Mouse (Mus musculus) frontal cortex, postnatal 36 days (tissue): ENCODE results near the gene Fabp6.

ENCODE experiments used
- DNase-seq, 2 experiments: peaks; one replicate each; pipeline ENCODE4 v3.0.0; 2022; ENCODE audit warnings: low spot score in 2 of 2

Gene Fabp6

GRCm38 (mm10) chr11:43589530-43590072 is 11.7 kb downstream of the Fabp6 start:
- DNase-seq: no peak

- DNase-seq: peak; percentile 55 to 60
These were observed 14.8 kb downstream of the Fabp6 start, which contains the start of gene 4933415A04Rik for GRCm38 (mm10) chr11:43586324-43587090. Gene 4933415A04Rik (plus strand): TSS chr11:43587040.

GRCm38 (mm10) chr11:43585211-43586005 is 15.9 kb downstream of the Fabp6 start:
- DNase-seq: no peak

GRCm38 (mm10) chr11:43577713-43578478 is 23.4 kb downstream of the Fabp6 start:
- DNase-seq: no peak

- no peak for DNase-seq
These were observed 25.8 kb downstream of the Fabp6 start for GRCm38 (mm10) chr11:43575376-43576151.

- DNase-seq: no peak
These were observed 26.3 kb downstream of the Fabp6 start for GRCm38 (mm10) chr11:43575061-43575375.

GRCm38 (mm10) chr11:43569595-43569994 is 31.7 kb downstream of the Fabp6 start:
- peak in 1 of 2 experiments; percentile 22 for DNase-seq

- no peak for DNase-seq
These were observed 32.2 kb downstream of the Fabp6 start for GRCm38 (mm10) chr11:43569188-43569587.

- no peak for DNase-seq
These were observed 33.1 kb downstream of the Fabp6 start for GRCm38 (mm10) chr11:43568263-43568662.

- no peak for DNase-seq
These were observed 34.6 kb downstream of the Fabp6 start for GRCm38 (mm10) chr11:43566696-43567095.

- DNase-seq: no peak
These were observed 35.5 kb downstream of the Fabp6 start for GRCm38 (mm10) chr11:43565852-43566251.

- no peak for DNase-seq
These were observed 35.9 kb downstream of the Fabp6 start for GRCm38 (mm10) chr11:43565414-43565813.

GRCm38 (mm10) chr11:43563654-43564244 is 37.6 kb downstream of the Fabp6 start:
- DNase-seq: no peak

GRCm38 (mm10) chr11:43559515-43560292 is 41.6 kb downstream of the Fabp6 start:
- DNase-seq: peak; percentile 45 to 66

GRCm38 (mm10) chr11:43556538-43556937 is 44.8 kb downstream of the Fabp6 start:
- no peak for DNase-seq

- no peak for DNase-seq
These were observed 48.7 kb downstream of the Fabp6 start for GRCm38 (mm10) chr11:43552675-43553074.

GRCm38 (mm10) chr11:43551756-43552155 is 49.6 kb downstream of the Fabp6 start:
- DNase-seq: no peak

- peak in 1 of 2 experiments; percentile 29 for DNase-seq
These were observed 51.6 kb downstream of the Fabp6 start for GRCm38 (mm10) chr11:43549701-43550100.

- DNase-seq: no peak
These were observed 52.5 kb downstream of the Fabp6 start for GRCm38 (mm10) chr11:43548657-43549435.
